Mouse (Mus musculus) pancreas, adult 10 weeks (tissue): ENCODE data around the gene Igtp. TPM values are rescaled to one million over a fixed set of nuclear protein-coding genes. Genes with fewer than 3 reads are reported as not detected.

Source experiments
- polyA plus RNA-seq: library from polyadenylated mRNA; stranded (reverse); fragments of 350-450 nt; fragmentation: Illumina TruSeq; extraction: RNeasy Lipid Tissue Mini Kit (QIAGEN cat#74804); gene quantifications from one replicate; pipeline ENCODE4 v1.2.3, GENCODE M21; 2015; ENCODE audit warnings: low read depth, low replicate concordance; ENCODE audit not compliant: insufficient read depth

The Igtp gene
- polyA plus RNA-seq = 8.3 TPM

DNA sequence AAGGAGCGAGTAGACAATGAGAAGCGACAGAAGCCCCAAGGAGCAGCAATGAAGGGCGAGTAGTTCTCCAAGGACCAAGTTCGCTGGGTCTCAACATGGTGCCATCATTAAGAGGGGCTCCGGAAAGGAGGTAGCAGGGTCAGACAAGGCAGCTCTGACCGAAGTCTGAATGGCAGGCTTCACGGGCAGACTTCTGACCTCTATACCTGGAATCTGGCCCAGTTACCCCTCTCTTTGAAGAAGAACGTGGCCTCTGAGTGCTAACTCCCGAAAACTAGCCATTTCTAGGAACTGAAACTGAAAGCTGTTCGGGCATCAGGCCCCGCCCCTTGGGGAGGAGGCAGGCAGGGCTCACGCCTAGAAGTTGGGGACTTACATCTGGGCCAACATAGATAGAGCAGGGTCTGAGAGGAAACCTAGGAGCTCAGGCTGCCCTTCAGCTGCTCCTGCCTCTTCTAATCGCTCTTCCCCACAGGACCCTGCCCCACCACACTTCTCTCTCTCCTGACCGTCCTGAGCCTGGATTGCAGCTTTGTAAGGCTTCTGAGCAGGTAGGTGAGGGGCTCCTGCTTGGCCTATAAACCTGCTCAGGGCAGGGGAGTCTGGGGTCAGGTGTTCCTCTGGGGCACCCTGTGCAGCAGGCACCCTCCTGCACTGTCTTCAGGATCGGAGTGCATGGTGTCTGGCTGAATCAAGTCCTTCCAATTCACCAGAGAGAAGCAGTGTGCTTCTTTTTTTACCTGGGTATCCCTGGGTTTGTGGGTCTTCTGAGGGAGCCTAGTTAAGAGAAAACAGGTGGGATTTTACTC lies at the start of gene Igtp, which contains the start of gene Irgm2:
Gene Igtp, plus strand, starts transcription at position 328 of the 809 bp plus-strand sequence.
Gene Irgm2, plus strand, starts transcription at position 390 of the 809 bp plus-strand sequence.

DNA sequence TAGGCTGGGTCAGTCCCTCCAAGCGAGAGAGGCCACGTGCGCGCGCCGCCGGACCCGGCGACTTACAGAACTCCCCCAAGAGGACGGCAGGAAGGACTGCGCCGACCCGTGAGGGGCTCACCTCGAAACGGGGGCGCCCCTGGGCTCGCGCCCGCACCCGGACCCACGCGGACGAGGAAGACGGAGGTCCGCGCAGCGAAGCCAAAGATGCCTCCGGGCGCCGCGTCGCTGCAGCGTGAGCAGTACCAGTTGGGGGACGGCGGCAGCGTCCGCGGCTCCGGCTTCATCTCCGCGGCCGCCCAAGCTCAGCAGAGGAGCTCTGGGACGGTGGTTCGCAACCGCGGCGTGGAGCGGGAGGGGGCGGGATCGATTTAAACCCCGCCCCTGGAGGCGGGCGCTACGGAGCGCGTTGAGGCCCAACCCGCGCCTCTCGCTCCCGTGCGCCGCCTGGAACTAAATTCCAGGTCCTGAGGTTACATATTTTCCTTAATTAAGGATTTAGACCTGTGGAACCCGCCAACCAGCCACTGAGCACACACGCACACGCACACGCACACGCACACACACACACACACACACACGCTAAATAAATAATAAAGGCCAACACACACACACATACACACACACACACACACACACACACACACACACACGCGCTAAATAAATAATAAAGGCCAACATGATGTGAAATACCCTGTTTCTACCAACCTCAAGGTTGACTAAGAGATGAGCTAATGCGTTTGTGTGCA lies 31.0 kb upstream of the Igtp start, which contains the start of gene Gemin5:
Gene Gemin5, minus strand, starts transcription at position 373 of the 749 bp plus-strand sequence.

DNA sequence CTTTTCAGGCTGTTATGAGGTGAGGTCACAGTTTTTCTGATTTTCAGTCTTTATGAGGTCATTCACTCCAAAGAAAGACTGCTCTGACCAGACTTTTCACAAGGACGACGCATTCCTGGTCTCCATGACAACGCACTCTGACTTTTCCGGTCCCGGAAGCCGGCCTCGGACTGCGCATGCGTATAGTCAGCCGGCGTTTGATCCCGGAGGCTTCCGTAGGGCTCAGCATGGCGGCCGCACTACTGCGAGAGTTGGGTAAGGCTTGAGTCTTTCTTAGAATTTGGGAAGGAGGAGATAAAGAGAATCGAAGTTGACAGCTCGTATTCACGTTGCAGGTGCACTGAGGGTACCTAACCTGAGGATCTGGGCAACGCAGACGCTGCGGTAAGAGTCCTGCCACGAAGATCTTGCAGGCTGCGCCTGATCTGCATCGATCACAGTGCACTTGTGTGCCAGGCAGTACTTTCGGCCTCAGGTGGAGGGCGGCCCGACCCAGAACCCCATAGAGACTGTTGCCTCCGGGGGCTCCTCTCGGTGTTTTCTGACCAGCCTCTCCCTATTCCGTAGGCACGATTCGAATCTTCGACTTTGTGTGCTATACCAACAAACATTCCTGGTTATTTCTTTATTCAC lies 27.8 kb upstream of the Igtp start, which contains the start of gene Mrpl22:
Gene Mrpl22, plus strand, starts transcription at position 203 of the 633 bp plus-strand sequence.

Other genes with a start within 250 kb of the Igtp start
- 25.3 TPM for gene Larp1, start 190.5 kb upstream of the Igtp start, polyA plus RNA-seq
- gene Gm12248, start 106.4 kb upstream of the Igtp start, polyA plus RNA-seq = not detected
- 18.3 TPM for gene Cnot8, start 95.4 kb upstream of the Igtp start, polyA plus RNA-seq
- 1.6 TPM for gene Gemin5, start 31.0 kb upstream of the Igtp start, polyA plus RNA-seq
- gene Mrpl22, start 27.9 kb upstream of the Igtp start, polyA plus RNA-seq = 8.8 TPM
- 6.7 TPM for gene Irgm2, start 62 bp downstream of the Igtp start, polyA plus RNA-seq
- gene 4930438A08Rik, start 75.2 kb downstream of the Igtp start, polyA plus RNA-seq = not detected
- 19.3 TPM for gene Zfp692, start 107.5 kb downstream of the Igtp start, polyA plus RNA-seq
- 11.3 TPM for gene Zfp672, start 130.8 kb downstream of the Igtp start, polyA plus RNA-seq
- gene Sh3bp5l, start 131.2 kb downstream of the Igtp start, polyA plus RNA-seq = 5.0 TPM
- not detected for gene Lypd8, start 179.5 kb downstream of the Igtp start, polyA plus RNA-seq
- gene 1810065E05Rik, start 221.6 kb downstream of the Igtp start, polyA plus RNA-seq = not detected
- not detected for gene Gm12253, start 233.0 kb downstream of the Igtp start, polyA plus RNA-seq